Mouse (Mus musculus) erythroblast, embryonic 14.5 days (primary cell): ENCODE measurements around the gene Wsb1.

Experiments
- GATA1 ChIP-seq: IDR thresholded peaks from 2 replicates; pipeline ENCODE4 v1.6.1; 2012; ENCODE audit warnings: low read length, inconsistent platforms, mixed read lengths
- TAL1 ChIP-seq: IDR thresholded peaks from 3 replicates; pipeline ENCODE4 v1.6.1; 2012; ENCODE audit warnings: low read length, inconsistent platforms, mixed read lengths

DNA sequence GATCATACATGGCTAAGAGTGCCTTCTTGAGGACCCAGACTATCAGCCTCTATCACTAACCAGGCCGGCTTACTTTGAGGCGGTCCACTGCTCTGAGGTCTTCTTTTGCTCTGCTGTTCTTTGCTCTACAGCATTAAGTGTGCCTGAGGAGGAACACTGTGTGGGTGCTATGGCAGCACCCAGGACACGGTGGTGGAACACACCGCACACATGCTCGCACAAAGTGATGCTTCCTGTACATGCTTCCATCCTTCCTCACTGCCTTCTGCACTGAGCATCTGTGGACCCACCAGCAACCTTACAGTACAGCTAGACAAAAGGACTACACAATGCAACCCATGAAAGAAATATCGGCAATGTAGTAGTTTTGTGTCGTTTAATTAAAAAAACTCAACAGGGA lies 15.4 kb downstream of the Wsb1 start:
- TF ChIP-seq TAL1 (no peak), GATA1 (no peak)
